Mouse (Mus musculus) forebrain, embryonic 16.5 days (tissue): Measurements from ENCODE around the gene Vezf1. TPM values are rescaled to one million over a fixed set of nuclear protein-coding genes. Genes with fewer than 3 reads are reported as not detected.

ENCODE experiments used
- ATAC-seq: fragments of 200-750 bp; cut with Nextera tagmentation; 2 replicates; pipeline ENCODE4 v1.8.0; 2017; ENCODE audit warnings: mild to moderate bottlenecking, moderate library complexity
- H3K27ac ChIP-seq: fragments of 300-500 bp; sonication (generic); 2 replicates; pipeline ENCODE4 v1.5.1; 2014; ENCODE audit warnings: low read length, control low read depth
- H3K27me3 ChIP-seq: fragments of 300-500 bp; sonication (generic); replicated peaks from 2 replicates; pipeline ENCODE4 v1.6.1; 2014; ENCODE audit warnings: low read length; ENCODE audit not compliant: control insufficient read depth, insufficient read depth
- H3K36me3 ChIP-seq: fragments of 300-500 bp; sonication (generic); 2 replicates; pipeline ENCODE4 v1.6.1; 2014; ENCODE audit not compliant: control insufficient read depth, insufficient read depth
- H3K4me1 ChIP-seq: fragments of 300-500 bp; sonication (generic); replicated peaks from 2 replicates; pipeline ENCODE4 v1.6.1; 2014; ENCODE audit warnings: low read length; ENCODE audit not compliant: control insufficient read depth, insufficient read depth
- H3K4me2 ChIP-seq: fragments of 300-500 bp; sonication (generic); 2 replicates; pipeline ENCODE4 v1.6.1; 2014; ENCODE audit warnings: mild to moderate bottlenecking, low read length, control low read depth
- H3K4me3 ChIP-seq: fragments of 300-500 bp; sonication (generic); replicated peaks from 2 replicates; pipeline ENCODE4 v1.5.1; 2014; ENCODE audit warnings: mild to moderate bottlenecking, low read length, control low read depth
- H3K9ac ChIP-seq: fragments of 300-500 bp; sonication (generic); replicated peaks from 2 replicates; pipeline ENCODE4 v1.6.1; 2014; ENCODE audit warnings: low read depth, low read length, control low read depth
- H3K9me3 ChIP-seq: fragments of 300-500 bp; sonication (generic); 2 replicates; pipeline ENCODE4 v1.6.1; 2016; ENCODE audit warnings: low read length; ENCODE audit not compliant: control insufficient read depth
- WGBS: fragments of 180-500 bp; shearing (Covaris S2); extraction: QIAGEN DNeasy Blood & Tissue Kit; methylation state at CpG from one replicate; pipeline ENCODE4 v1.1.7; 2014; 5-methylcytosine and 5-hydroxymethylcytosine counted together
- polyA plus RNA-seq: library from polyadenylated mRNA; unstranded; fragments of >200 nt; fragmentation: Nextera tagmentation; extraction: Ambion mirVana; gene quantifications from 2 replicates; pipeline ENCODE4 v1.2.1, GENCODE M21; 2015

Vezf1 gene
- polyA plus RNA-seq, 1 experiment from 2014 or later: 59.7 TPM

- peaks cover 16% of the 10 kb centered on the region for H3K4me1 ChIP-seq
- H3K27me3 ChIP-seq: no peaks in the 10 kb centered on the region
- no peak overlapping the region for H3K4me2 ChIP-seq
- no peak for ATAC-seq
- no peak overlapping the region for H3K9ac ChIP-seq
- no peak overlapping the region for H3K4me3 ChIP-seq
- H3K9me3 ChIP-seq: no peaks in the 10 kb centered on the region
- H3K36me3 ChIP-seq: no peaks in the 10 kb centered on the region
- no peak overlapping the region for H3K27ac ChIP-seq
Measured at GRCm38 (mm10) chr11:88065732-88066131, 2.3 kb upstream of the Vezf1 start.

GRCm38 (mm10) chr11:88067191-88067585 lies 891 bp upstream of the Vezf1 start:
- Histone ChIP-seq H3K4me2 (peak overlapping the region; percentile 74), H3K36me3 (no peaks in the 10 kb centered on the region), H3K4me3 (peak overlapping the region; percentile 98), H3K9me3 (no peaks in the 10 kb centered on the region), H3K27me3 (no peaks in the 10 kb centered on the region), H3K27ac (peak overlapping the region; percentile 96), H3K9ac (peak overlapping the region; percentile 99), H3K4me1 (peaks cover 30% of the 10 kb centered on the region)
- ATAC-seq: 0 out of 2 replicates have a peak, but pooled peaks have one; percentile 16
- 3% methylated on average over 8 of the region's 8 CpGs for WGBS

- H3K27me3 ChIP-seq: no peaks in the 10 kb centered on the region
- peak; percentile 55 for ATAC-seq
- peaks cover 40% of the 10 kb centered on the region for H3K4me1 ChIP-seq
- peak overlapping the region; percentile 98 for H3K4me3 ChIP-seq
- peak overlapping the region; percentile 96 for H3K27ac ChIP-seq
- 0 out of 2 replicates have a peak, but pooled peaks cover 3% of the 10 kb centered on the region for H3K36me3 ChIP-seq
- no peaks in the 10 kb centered on the region for H3K9me3 ChIP-seq
- peak overlapping the region; percentile 94 for H3K4me2 ChIP-seq
- WGBS: under 1% methylated on average over 74 of the region's 92 CpGs
- peak overlapping the region; percentile 99 for H3K9ac ChIP-seq
Measured at GRCm38 (mm10) chr11:88068411-88069245, 549 bp downstream of the Vezf1 start.

GRCm38 (mm10) chr11:88069246-88069570 lies 1.1 kb downstream of the Vezf1 start:
- H3K4me1 ChIP-seq: peaks cover 42% of the 10 kb centered on the region

GRCm38 (mm10) chr11:88070392-88070791 lies 2.3 kb downstream of the Vezf1 start:
- Histone ChIP-seq H3K9ac (peak overlapping the region; percentile 34), H3K36me3 (0 out of 2 replicates have a peak, but pooled peaks cover 4% of the 10 kb centered on the region), H3K27ac (no peak overlapping the region), H3K4me1 (peaks cover 48% of the 10 kb centered on the region), H3K27me3 (no peaks in the 10 kb centered on the region), H3K9me3 (no peaks in the 10 kb centered on the region), H3K4me2 (peak overlapping the region; percentile 94), H3K4me3 (peak overlapping the region; percentile 98)
- ATAC-seq: no peak
- WGBS: 26% methylated on average over 4 of the region's 4 CpGs

More at GRCm38 (mm10) chr11:88069246-88069570, 1.1 kb downstream of the Vezf1 start:
- 0% methylated on average over 12 of the region's 12 CpGs for WGBS
- H3K27me3 ChIP-seq: no peaks in the 10 kb centered on the region
- 0 out of 2 replicates have a peak, but pooled peaks cover 4% of the 10 kb centered on the region for H3K36me3 ChIP-seq
- no peak for ATAC-seq
- peak overlapping the region; percentile 98 for H3K4me3 ChIP-seq
- no peaks in the 10 kb centered on the region for H3K9me3 ChIP-seq
- H3K9ac ChIP-seq: peak overlapping the region; percentile 99
- H3K4me2 ChIP-seq: peak overlapping the region; percentile 94
- H3K27ac ChIP-seq: peak overlapping the region; percentile 96

- WGBS: 23% methylated on average over 5 of the region's 5 CpGs
- H3K4me3 ChIP-seq: peak overlapping the region; percentile 98; the same call in 1 of the 2 replicates
- H3K4me2 ChIP-seq: peak overlapping the region; percentile 94
- H3K27ac ChIP-seq: no peak overlapping the region
- H3K36me3 ChIP-seq: 0 out of 2 replicates have a peak, but pooled peaks cover 6% of the 10 kb centered on the region
- no peaks in the 10 kb centered on the region for H3K9me3 ChIP-seq
- H3K27me3 ChIP-seq: no peaks in the 10 kb centered on the region
- ATAC-seq: no peak
- peaks cover 48% of the 10 kb centered on the region for H3K4me1 ChIP-seq
- 0 out of 2 replicates have a peak overlapping the region, but pooled peaks have one; percentile 1 for H3K9ac ChIP-seq
Measured at GRCm38 (mm10) chr11:88071113-88071512, 3.0 kb downstream of the Vezf1 start.

GRCm38 (mm10) chr11:88073343-88073875 lies 5.3 kb downstream of the Vezf1 start:
- Histone ChIP-seq H3K9ac (no peak overlapping the region), H3K4me3 (no peak overlapping the region; the same call in 1 of the 2 replicates), H3K9me3 (no peaks in the 10 kb centered on the region), H3K4me2 (no peak overlapping the region), H3K36me3 (peaks cover 19% of the 10 kb centered on the region), H3K27me3 (no peaks in the 10 kb centered on the region), H3K27ac (no peak overlapping the region), H3K4me1 (peaks cover 45% of the 10 kb centered on the region)
- WGBS: 82% methylated on average over 14 of the region's 14 CpGs
- no peak for ATAC-seq

- ATAC-seq: no peak
- H3K9me3 ChIP-seq: no peaks in the 10 kb centered on the region
- H3K27ac ChIP-seq: no peak overlapping the region
- H3K4me1 ChIP-seq: peaks cover 32% of the 10 kb centered on the region
- H3K4me2 ChIP-seq: no peak overlapping the region
- no peak overlapping the region for H3K4me3 ChIP-seq
- H3K9ac ChIP-seq: no peak overlapping the region
- 0% methylated on average over 1 of the region's 1 CpGs for WGBS
- H3K27me3 ChIP-seq: no peaks in the 10 kb centered on the region
- peaks cover 33% of the 10 kb centered on the region for H3K36me3 ChIP-seq
Measured at GRCm38 (mm10) chr11:88075701-88076100, 7.6 kb downstream of the Vezf1 start.

- 79% methylated on average over 1 of the region's 1 CpGs for WGBS
- Histone ChIP-seq H3K27me3 (no peaks in the 10 kb centered on the region), H3K27ac (no peak overlapping the region), H3K4me3 (no peak overlapping the region), H3K9me3 (no peaks in the 10 kb centered on the region), H3K4me1 (peaks cover 25% of the 10 kb centered on the region), H3K9ac (no peak overlapping the region), H3K4me2 (no peak overlapping the region), H3K36me3 (peaks cover 40% of the 10 kb centered on the region)
- ATAC-seq: no peak
Measured at GRCm38 (mm10) chr11:88076394-88076793, 8.3 kb downstream of the Vezf1 start.
